Mouse (Mus musculus) heart, adult 2 months (tissue): ENCODE results near the gene Vgf. TPM values are rescaled to one million over a fixed set of nuclear protein-coding genes. Genes with fewer than 3 reads are reported as not detected.
A peak's percentile ranks its signal among the peaks of the same experiment; 100 is the strongest.

Experiments used
- DNase-seq, 2 experiments: peaks; one replicate each; pipeline ENCODE4 v3.0.0; 2021
- H3K27ac ChIP-seq: fragments of 200-600 bp; 2 replicates; pipeline ENCODE4 v1.8.1; 2022
- H3K27me3 ChIP-seq: fragments of 200-500 bp; 2 replicates; pipeline ENCODE4 v1.6.1; 2012; ENCODE audit warnings: mild to moderate bottlenecking, low read length, inconsistent platforms, mixed read lengths; ENCODE audit not compliant: control insufficient read depth, insufficient read depth
- H3K36me3 ChIP-seq: fragments of 200-500 bp; 2 replicates; pipeline ENCODE4 v1.6.1; 2012; ENCODE audit warnings: low read length, inconsistent platforms; ENCODE audit not compliant: control insufficient read depth, insufficient read depth
- H3K4me1 ChIP-seq: fragments of 200-500 bp; 2 replicates; pipeline ENCODE4 v1.6.1; 2011; ENCODE audit warnings: low read length; ENCODE audit not compliant: control insufficient read depth, insufficient read depth
- H3K4me3 ChIP-seq: fragments of 200-600 bp; 2 replicates; pipeline ENCODE4 v1.8.1; 2022
- H3K79me2 ChIP-seq: fragments of 200-500 bp; replicated peaks from 2 replicates; pipeline ENCODE4 v1.6.1; 2012; ENCODE audit warnings: mild to moderate bottlenecking, inconsistent platforms, low read length, moderate library complexity, mixed read lengths; ENCODE audit not compliant: control insufficient read depth, insufficient read depth
- H3K9ac ChIP-seq: fragments of 200-500 bp; 2 replicates; pipeline ENCODE4 v1.6.1; 2012; ENCODE audit warnings: low read depth, mild to moderate bottlenecking, control low read depth, inconsistent platforms, low read length, mixed read lengths
- CTCF ChIP-seq: fragments of 200-600 bp; IDR thresholded peaks from 2 replicates; pipeline ENCODE4 v1.8.1; 2022; ENCODE audit warnings: antibody characterized with exemption, mild to moderate bottlenecking, moderate library complexity
- EP300 ChIP-seq: fragments of 200-500 bp; IDR thresholded peaks from 2 replicates; pipeline ENCODE4 v1.6.1; 2011; ENCODE audit warnings: low read depth, low read length, control low read depth; ENCODE audit not compliant: insufficient read depth
- POLR2A ChIP-seq: fragments of 200-500 bp; IDR thresholded peaks from 2 replicates; pipeline ENCODE4 v1.6.1; 2011; ENCODE audit warnings: mild to moderate bottlenecking, low read depth, low read length, control low read depth; ENCODE audit not compliant: insufficient read depth
- WGBS: fragments of 180-500 bp; shearing (Covaris S2); methylation state at CpG from one replicate; pipeline ENCODE4 v1.1.7; 2018; 5-methylcytosine and 5-hydroxymethylcytosine counted together
- intact Hi-C: fragments of 180-260 bp; cut with DNase I; formaldehyde crosslinking; loops from one replicate; pipeline ENCODE4 v1.15.1; 2025
- polyA plus RNA-seq: library from polyadenylated mRNA; depleted of rRNA; stranded (reverse); fragments of >200 nt; gene quantifications from 2 replicates; pipeline ENCODE4 v1.2.3, GENCODE M21; 2012
- total RNA-seq, 2 experiments: library from RNA; stranded (reverse); gene quantifications; 2 replicates each; pipeline ENCODE4 v1.2.3; 2021

Vgf gene
- total and polyA plus RNA-seq, 3 experiments = 0.06 TPM; not detected in 2

GRCm38 (mm10) chr5:136986695-136987137, 39.5 kb upstream of the Vgf start, which contains the start of gene Plod3:
Gene Plod3 (plus strand): TSS chr5:136987019.
- under 1% methylated on average over 26 of the region's 26 CpGs for WGBS
- intact Hi-C loops = loop anchor here (1.0 to 10.0 kb wide), 3 partner anchors 24 to 798 kb away; partner anchors contain the start of genes Mepce and Zcwpw1
- H3K79me2 ChIP-seq = no peaks in the 10 kb centered on the region; the same call in 1 of the 2 replicates

GRCm38 (mm10) chr5:136987138-136987933, 38.9 kb upstream of the Vgf start:
- WGBS = under 1% methylated on average over 67 of the region's 67 CpGs
- Histone ChIP-seq H3K9ac (peak overlapping the region; percentile 71), H3K4me3 (peak overlapping the region; percentile 69), H3K36me3 (no peaks in the 10 kb centered on the region), H3K27ac (peak overlapping the region; percentile 97), H3K27me3 (no peaks in the 10 kb centered on the region), H3K4me1 (no peaks in the 10 kb centered on the region), H3K79me2 (no peaks in the 10 kb centered on the region; the same call in 1 of the 2 replicates)
- TF ChIP-seq POLR2A = peak; percentile 78
- no peak for TF ChIP-seq EP300
- intact Hi-C loops = loop anchor here (5.0 to 10.0 kb wide), 2 partner anchors 350 to 797 kb away; partner anchors contain the start of genes Mepce and Zcwpw1
- DNase-seq = peak; percentile 90

More at GRCm38 (mm10) chr5:136986695-136987137, 39.5 kb upstream of the Vgf start, which contains the start of gene Plod3:
- DNase-seq = peak in 1 of 2 experiments; percentile 97
- no peaks in the 10 kb centered on the region for H3K36me3 ChIP-seq
- H3K4me3 ChIP-seq = peak within 1 kb of the TSS; percentile 69
- H3K27me3 ChIP-seq = no peaks in the 10 kb centered on the region
- peak; percentile 77 for TF ChIP-seq EP300
- TF ChIP-seq POLR2A = peak; percentile 93
- no peak for TF ChIP-seq CTCF
- H3K4me1 ChIP-seq = no peaks in the 10 kb centered on the region
- H3K27ac ChIP-seq = peak within 1 kb of the TSS; percentile 97
- H3K9ac ChIP-seq = peak within 1 kb of the TSS; percentile 71

- Histone ChIP-seq H3K9ac (peak within 1 kb of the TSS; percentile 71), H3K4me3 (peak within 1 kb of the TSS; percentile 69), H3K27ac (peak within 1 kb of the TSS; percentile 97), H3K4me1 (no peaks in the 10 kb centered on the region), H3K36me3 (no peaks in the 10 kb centered on the region), H3K79me2 (no peaks in the 10 kb centered on the region; the same call in 1 of the 2 replicates), H3K27me3 (no peaks in the 10 kb centered on the region)
- peak; percentile 17 to 28 for DNase-seq
- TF ChIP-seq CTCF = no peak
- TF ChIP-seq EP300 = no peak
- no peak for TF ChIP-seq POLR2A
- WGBS = 9% methylated on average over 12 of the region's 12 CpGs
- intact Hi-C loops = loop anchor here (5.0 to 10.0 kb wide), 2 partner anchors 349 to 797 kb away; partner anchors contain the start of genes Mepce and Zcwpw1
Observed at GRCm38 (mm10) chr5:136987934-136988271, 38.3 kb upstream of the Vgf start, which contains the start of gene Znhit1. Gene Znhit1 (minus strand): TSS chr5:136988021.

- WGBS = 61% methylated on average over 7 of the region's 7 CpGs
- no peaks in the 10 kb centered on the region for H3K27me3 ChIP-seq
- no peak overlapping the region for H3K27ac ChIP-seq
- H3K4me3 ChIP-seq = no peak overlapping the region
- peak; percentile 48 to 58 for DNase-seq
- H3K36me3 ChIP-seq = no peaks in the 10 kb centered on the region
- H3K4me1 ChIP-seq = no peaks in the 10 kb centered on the region
- intact Hi-C loops = loop anchor here (5.0 to 10.0 kb wide), 2 partner anchors 349 to 796 kb away; partner anchors contain the start of genes Mepce and Zcwpw1
- H3K9ac ChIP-seq = no peak overlapping the region
- TF ChIP-seq POLR2A = no peak
- no peak for TF ChIP-seq CTCF
- TF ChIP-seq EP300 = no peak
- no peaks in the 10 kb centered on the region; the same call in 1 of the 2 replicates for H3K79me2 ChIP-seq
Observed at GRCm38 (mm10) chr5:136988420-136988819, 37.8 kb upstream of the Vgf start.

- DNase-seq = peak in 1 of 2 experiments; percentile 34
- no peak for TF ChIP-seq POLR2A
- no peak for TF ChIP-seq EP300
- no peak for TF ChIP-seq CTCF
- intact Hi-C loops = loop anchor here (5.0 to 10.0 kb wide), 2 partner anchors 348 to 795 kb away; partner anchors contain the start of genes Mepce and Zcwpw1
- Histone ChIP-seq H3K36me3 (no peaks in the 10 kb centered on the region), H3K79me2 (no peaks in the 10 kb centered on the region; the same call in 1 of the 2 replicates), H3K27ac (no peak overlapping the region), H3K9ac (no peak overlapping the region), H3K4me3 (no peak overlapping the region), H3K4me1 (no peaks in the 10 kb centered on the region), H3K27me3 (no peaks in the 10 kb centered on the region)
- WGBS = 69% methylated on average over 6 of the region's 6 CpGs
Observed at GRCm38 (mm10) chr5:136989801-136990200, 36.4 kb upstream of the Vgf start.

GRCm38 (mm10) chr5:136999449-136999848, 26.7 kb upstream of the Vgf start:
- no peak for DNase-seq
- TF ChIP-seq CTCF = no peak
- TF ChIP-seq POLR2A = no peak
- TF ChIP-seq EP300 = no peak
- no peaks in the 10 kb centered on the region for H3K27me3 ChIP-seq
- H3K4me1 ChIP-seq = no peaks in the 10 kb centered on the region
- H3K4me3 ChIP-seq = no peak overlapping the region
- intact Hi-C loops = no loop called here
- no peaks in the 10 kb centered on the region for H3K36me3 ChIP-seq
- no peak overlapping the region for H3K9ac ChIP-seq
- H3K79me2 ChIP-seq = no peaks in the 10 kb centered on the region
- 66% methylated on average over 5 of the region's 5 CpGs for WGBS
- no peak overlapping the region for H3K27ac ChIP-seq
